Mouse (Mus musculus): ENCODE results near the gene Zbtb41. TPM values are rescaled to one million over a fixed set of nuclear protein-coding genes. Genes with fewer than 3 reads are reported as not detected.

The Zbtb41 gene
- polyA plus RNA-seq, 1 experiment from 2014 or later: 5.4 TPM

GRCm38 (mm10) chr1:139499751-139500150, 77.7 kb downstream of the Zbtb41 start:
- no peaks in the 10 kb centered on the region for H3K36me3 ChIP-seq (ENCODE audit: control insufficient read depth, insufficient read depth, low read length)

GRCm38 (mm10) chr1:139501258-139501752, 79.2 kb downstream of the Zbtb41 start, which contains the start of gene F13b:
Gene F13b (plus strand): TSS chr1:139501702.
- Histone ChIP-seq H3K9ac (ENCODE audit: low read depth, low read length) (no peak within 1 kb of the TSS), H3K4me2 (ENCODE audit: low read depth, low read length) (no peak within 1 kb of the TSS), H3K4me1 (ENCODE audit: control insufficient read depth, insufficient read depth, low read length) (no peaks in the 10 kb centered on the region), H3K36me3 (ENCODE audit: control insufficient read depth, insufficient read depth, low read length) (no peaks in the 10 kb centered on the region), H3K27me3 (replicated peaks; ENCODE audit: control insufficient read depth, insufficient read depth, low read length) (no peaks in the 10 kb centered on the region), H3K9me3 (ENCODE audit: control insufficient read depth, low read length) (no peaks in the 10 kb centered on the region), H3K4me3 (ENCODE audit: low read length) (no peak within 1 kb of the TSS), H3K27ac (ENCODE audit: low read length) (no peak within 1 kb of the TSS)
- peak; percentile 70; the same call in 1 of the 2 replicates for ATAC-seq
- WGBS: 56% methylated on average over 3 of the region's 3 CpGs

More at GRCm38 (mm10) chr1:139499751-139500150, 77.7 kb downstream of the Zbtb41 start:
- H3K27ac ChIP-seq (ENCODE audit: low read length): no peak overlapping the region
- no peak overlapping the region for H3K4me2 ChIP-seq (ENCODE audit: low read depth, low read length)
- no peak for ATAC-seq
- no peaks in the 10 kb centered on the region for H3K9me3 ChIP-seq (ENCODE audit: control insufficient read depth, low read length)
- no peak overlapping the region for H3K9ac ChIP-seq (ENCODE audit: low read depth, low read length)
- no peak overlapping the region for H3K4me3 ChIP-seq (ENCODE audit: low read length)
- no peaks in the 10 kb centered on the region for H3K4me1 ChIP-seq (ENCODE audit: control insufficient read depth, insufficient read depth, low read length)
- H3K27me3 ChIP-seq (replicated peaks; ENCODE audit: control insufficient read depth, insufficient read depth, low read length): no peaks in the 10 kb centered on the region

Other genes starting within 250 kb of the Zbtb41 start
- gene Crb1, start 45.2 kb upstream of the Zbtb41 start, polyA plus RNA-seq (2015; fragmentation: Nextera tagmentation; extraction: Ambion mirVana): 0.04 and 0.15 TPM in 2 replicates
- 6.6 and 6.9 TPM in 2 replicates for gene Aspm, start 32.5 kb downstream of the Zbtb41 start, polyA plus RNA-seq (2015; fragmentation: Nextera tagmentation; extraction: Ambion mirVana)
- 0.34 and 0.68 TPM in 2 replicates for gene F13b, start 79.4 kb downstream of the Zbtb41 start, polyA plus RNA-seq (2015; fragmentation: Nextera tagmentation; extraction: Ambion mirVana)
- 0.18 TPM in 1 of 2 replicates, not detected in the other for gene Cfhr1, start 138.0 kb downstream of the Zbtb41 start, polyA plus RNA-seq (2015; fragmentation: Nextera tagmentation; extraction: Ambion mirVana)

All from intestine, embryonic 16.5 days (tissue).